Mouse (Mus musculus) lung, adult 2 months (tissue): ENCODE data around the gene Oprd1.
A peak's percentile ranks its signal among the peaks of the same experiment; 100 is the strongest.

Experiments used
- CTCF ChIP-seq: fragments of 200-500 bp; IDR thresholded peaks from 2 replicates; pipeline ENCODE4 v1.5.1; 2011; ENCODE audit warnings: mild to moderate bottlenecking, low read length, control low read depth; ENCODE audit not compliant: insufficient read depth
- POLR2A ChIP-seq: fragments of 200-500 bp; IDR thresholded peaks from 2 replicates; pipeline ENCODE4 v1.6.1; 2011; ENCODE audit warnings: low read depth, mild to moderate bottlenecking, control low read depth, low read length, borderline replicate concordance; ENCODE audit errors: extremely low read depth

DNA sequence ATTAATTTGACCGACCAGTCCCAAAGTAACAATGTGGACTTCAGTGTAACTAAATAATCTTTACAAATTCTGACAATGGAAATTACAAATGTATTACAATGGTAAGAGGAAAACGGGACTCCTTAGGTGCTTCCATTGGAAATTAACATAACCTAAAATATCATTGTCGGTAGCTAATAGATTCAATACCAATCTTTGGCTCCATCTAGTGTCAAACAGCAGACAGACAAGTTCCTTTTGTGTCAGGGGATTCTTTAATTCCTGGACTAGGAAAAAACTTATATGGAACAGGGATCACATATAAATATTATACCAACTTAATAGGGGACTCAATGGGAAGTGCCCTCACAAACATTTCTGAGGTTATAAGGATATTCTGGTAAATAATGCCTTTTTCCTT is 43.1 kb downstream of the Oprd1 start:
- TF ChIP-seq CTCF: 0 out of 2 replicates have a peak, but pooled peaks have one; percentile 18
- no peak for TF ChIP-seq POLR2A
